Mouse (Mus musculus) T-helper 1 cell (primary cell): ENCODE data around the gene Map3k20.

Source experiments
- in situ Hi-C: fragments of 300-600 bp; cut with MboI, MseI; formaldehyde crosslinking; loops from one replicate; pipeline ENCODE4 v1.15.1; 2025; ENCODE audit warnings: high pct_unique_total_duplicates

Map3k20 gene

GRCm38 (mm10) chr2:72319028-72319798 lies 33.8 kb downstream of the Map3k20 start:
- in situ Hi-C loops = loop anchor here (5.0 kb wide), 1 partner anchor 58 kb away; no protein-coding TSS in a partner anchor

DNA sequence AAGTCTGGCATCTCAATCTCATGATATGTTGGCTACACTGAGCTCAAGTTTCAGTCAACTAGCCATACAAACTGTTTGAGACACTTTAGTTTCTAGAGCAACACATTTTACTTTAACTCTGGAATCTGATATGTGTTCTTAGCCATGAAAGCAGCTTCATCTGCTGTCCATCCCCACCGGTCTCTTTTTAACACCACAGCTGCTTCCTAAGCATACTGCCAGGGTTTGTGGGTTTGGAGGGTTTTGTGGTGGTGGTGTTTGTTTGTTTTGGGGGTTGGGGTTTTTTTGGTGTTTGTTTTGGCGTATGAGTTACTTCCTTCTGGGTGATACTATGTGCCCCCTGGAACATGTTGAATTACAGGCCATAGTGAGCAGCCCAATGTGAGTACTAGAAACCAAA lies 35.2 kb downstream of the Map3k20 start:
- in situ Hi-C loops = no loop called here

- in situ Hi-C loops = no loop called here
Measured at GRCm38 (mm10) chr2:72321591-72321990, 36.2 kb downstream of the Map3k20 start.

GRCm38 (mm10) chr2:72322681-72323353 lies 37.4 kb downstream of the Map3k20 start:
- in situ Hi-C loops = no loop called here

- in situ Hi-C loops = no loop called here
Measured at GRCm38 (mm10) chr2:72324436-72324835, 39.0 kb downstream of the Map3k20 start.

GRCm38 (mm10) chr2:72326491-72326890 lies 41.1 kb downstream of the Map3k20 start:
- in situ Hi-C loops = no loop called here

DNA sequence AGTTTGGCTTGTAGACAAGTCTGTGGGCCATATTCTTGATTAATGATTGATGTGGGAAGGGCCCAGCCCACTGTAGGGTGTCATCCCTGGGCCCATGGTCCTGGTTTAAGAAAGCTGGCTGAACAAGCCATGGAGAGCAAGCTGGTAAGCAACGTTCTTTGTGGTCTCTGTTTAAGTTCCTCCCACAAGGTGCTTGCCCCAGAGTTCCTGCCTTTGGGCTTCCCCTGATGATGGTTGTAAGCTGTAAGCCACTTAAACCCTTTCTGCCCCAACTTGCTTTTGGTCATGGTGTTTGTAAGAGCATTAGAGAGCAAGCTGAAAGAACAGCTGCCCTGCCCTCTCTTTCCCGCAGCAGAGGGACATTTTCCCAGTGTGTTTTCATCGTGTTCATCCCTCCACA lies 43.0 kb downstream of the Map3k20 start:
- in situ Hi-C loops = no loop called here

- in situ Hi-C loops = no loop called here
Measured at GRCm38 (mm10) chr2:72330955-72331481, 45.6 kb downstream of the Map3k20 start.

GRCm38 (mm10) chr2:72332067-72332466 lies 46.6 kb downstream of the Map3k20 start:
- in situ Hi-C loops = no loop called here

DNA sequence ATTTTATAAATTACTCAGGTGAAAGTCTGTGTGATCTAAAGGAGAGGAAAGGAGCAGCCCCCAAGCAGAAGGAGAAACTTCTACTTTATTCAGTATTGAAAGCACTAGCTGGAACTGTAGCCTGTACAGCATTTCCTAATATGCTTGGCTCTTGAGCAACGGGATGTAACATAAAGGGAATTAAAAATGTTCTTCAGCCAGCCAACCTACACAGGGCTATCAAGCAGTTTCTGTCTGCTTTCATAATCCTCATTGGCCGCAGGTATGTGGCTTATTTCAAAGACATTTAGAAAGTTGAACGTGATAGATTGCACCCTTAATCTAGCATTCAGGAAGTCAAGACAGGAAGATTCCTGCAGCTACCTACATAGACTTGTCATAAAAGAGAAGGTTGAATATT lies 47.8 kb downstream of the Map3k20 start:
- in situ Hi-C loops = no loop called here

DNA sequence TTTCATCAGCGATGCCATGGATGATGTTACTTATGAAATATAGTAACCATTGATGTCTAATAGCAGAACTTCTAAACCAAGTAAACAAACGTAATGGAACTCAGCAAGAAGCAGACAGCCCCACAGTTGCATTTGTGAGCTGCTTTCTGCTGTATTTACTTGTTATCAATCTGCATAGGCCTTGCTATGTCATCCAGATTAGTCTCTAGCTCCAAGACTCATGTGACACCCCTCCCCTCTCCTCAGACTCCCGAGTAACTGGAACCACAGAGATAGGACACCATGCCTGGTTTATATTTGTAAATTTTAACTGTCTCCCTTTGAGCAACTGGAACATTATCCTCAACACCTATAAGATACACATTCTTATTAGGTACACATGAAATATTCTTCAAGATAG lies 51.4 kb downstream of the Map3k20 start:
- in situ Hi-C loops = no loop called here

DNA sequence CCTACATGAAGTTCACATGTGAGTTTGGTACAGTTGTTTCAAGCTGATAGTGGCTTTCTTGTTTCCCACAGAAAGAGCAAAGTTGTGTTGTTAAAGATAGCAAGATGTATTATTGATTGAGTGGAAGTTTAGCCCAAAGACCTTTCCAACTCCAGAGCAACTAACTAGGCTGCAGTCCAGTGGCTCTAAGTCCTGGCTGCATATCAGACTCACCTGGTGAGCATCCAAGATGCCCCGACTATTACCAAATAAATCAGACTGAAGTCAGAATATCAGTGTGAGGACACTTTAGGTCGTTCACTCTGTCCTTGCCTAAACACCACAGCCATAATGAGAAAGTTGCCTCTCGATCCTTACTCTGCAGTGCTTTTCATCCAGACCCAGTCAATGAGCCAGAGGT lies 59.8 kb downstream of the Map3k20 start:
- in situ Hi-C loops = no loop called here

DNA sequence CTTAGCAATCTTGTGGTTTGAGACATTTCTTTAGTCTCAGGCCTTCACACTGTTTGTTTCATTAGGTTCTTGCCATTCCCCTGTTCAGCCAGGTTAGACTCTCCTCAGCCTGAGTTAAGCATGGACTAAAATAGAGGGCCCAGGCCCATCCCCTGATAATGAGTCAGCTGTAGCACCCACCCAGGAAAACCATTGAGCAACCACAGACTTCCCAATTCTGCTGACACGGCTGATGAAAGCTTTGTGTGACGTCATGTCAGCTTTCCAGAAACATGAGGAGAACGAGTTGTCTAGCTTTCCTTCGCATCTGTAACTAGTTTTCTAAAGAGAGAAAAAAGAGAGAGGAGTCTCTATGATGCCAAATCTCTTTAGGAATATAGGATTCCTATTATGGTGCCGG lies 65.9 kb downstream of the Map3k20 start:
- in situ Hi-C loops = no loop called here

- in situ Hi-C loops = no loop called here
Measured at GRCm38 (mm10) chr2:72351776-72352175, 66.3 kb downstream of the Map3k20 start.

- in situ Hi-C loops = no loop called here
Measured at GRCm38 (mm10) chr2:72352756-72353155, 67.3 kb downstream of the Map3k20 start.

GRCm38 (mm10) chr2:72356471-72356870 lies 71.0 kb downstream of the Map3k20 start:
- in situ Hi-C loops = no loop called here

DNA sequence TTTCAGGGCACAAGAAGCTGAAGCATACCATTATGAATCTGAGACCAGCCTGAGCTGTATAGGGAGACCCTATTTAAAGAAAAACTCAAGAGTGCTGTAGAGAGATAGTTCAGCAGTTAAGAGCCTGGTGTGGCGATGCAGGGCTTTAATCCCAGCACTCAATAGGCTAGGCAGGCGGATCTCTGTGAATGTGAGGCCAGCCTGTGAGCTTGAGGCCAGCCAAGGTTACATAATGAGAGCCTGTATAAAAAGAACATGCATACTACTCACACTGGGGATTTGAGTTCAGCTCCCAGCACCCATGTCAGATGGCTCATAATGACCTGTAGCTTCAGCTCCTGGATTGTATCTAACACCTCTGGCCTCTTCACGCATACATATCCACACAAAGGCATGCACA lies 76.1 kb downstream of the Map3k20 start:
- in situ Hi-C loops = no loop called here

DNA sequence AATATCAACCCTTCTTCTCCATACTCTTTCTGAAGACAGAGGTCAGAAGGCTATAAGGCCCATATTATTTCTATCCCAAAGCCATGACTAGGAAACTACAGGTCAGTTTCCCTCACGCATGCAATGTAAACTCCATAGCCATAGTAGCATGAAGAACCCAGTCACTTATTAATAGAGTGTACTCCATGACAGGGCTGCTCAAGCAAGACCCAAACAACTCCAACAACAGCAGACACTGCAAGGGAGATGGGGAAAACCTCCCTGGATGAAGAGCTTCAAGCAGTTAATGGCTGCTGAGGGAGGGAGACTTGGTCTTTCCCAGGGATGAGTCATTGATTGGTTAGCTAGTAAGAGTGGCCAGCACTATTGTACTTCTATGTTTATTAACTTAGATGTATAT lies 78.0 kb downstream of the Map3k20 start:
- in situ Hi-C loops = no loop called here

- in situ Hi-C loops = no loop called here
Measured at GRCm38 (mm10) chr2:72365930-72366329, 80.5 kb downstream of the Map3k20 start.

DNA sequence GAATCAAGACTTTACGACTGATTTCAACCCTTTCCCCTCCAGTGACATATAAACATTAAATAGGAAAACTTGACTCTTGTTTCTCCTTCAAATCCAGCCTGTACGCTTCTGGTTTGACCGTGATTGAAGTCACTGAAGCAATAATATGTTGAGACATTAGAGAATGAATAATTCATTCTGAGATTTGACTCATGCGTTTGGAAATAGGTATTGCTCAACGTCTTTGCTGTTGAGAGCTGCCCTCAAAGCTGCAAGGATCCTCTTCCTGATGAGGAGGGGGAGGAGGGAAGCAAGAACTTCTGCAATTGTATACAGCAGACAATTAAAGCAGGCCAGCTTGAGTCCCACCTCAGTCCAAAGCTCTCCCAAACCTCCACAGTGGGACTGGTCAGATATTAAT lies 81.1 kb downstream of the Map3k20 start:
- in situ Hi-C loops = no loop called here

DNA sequence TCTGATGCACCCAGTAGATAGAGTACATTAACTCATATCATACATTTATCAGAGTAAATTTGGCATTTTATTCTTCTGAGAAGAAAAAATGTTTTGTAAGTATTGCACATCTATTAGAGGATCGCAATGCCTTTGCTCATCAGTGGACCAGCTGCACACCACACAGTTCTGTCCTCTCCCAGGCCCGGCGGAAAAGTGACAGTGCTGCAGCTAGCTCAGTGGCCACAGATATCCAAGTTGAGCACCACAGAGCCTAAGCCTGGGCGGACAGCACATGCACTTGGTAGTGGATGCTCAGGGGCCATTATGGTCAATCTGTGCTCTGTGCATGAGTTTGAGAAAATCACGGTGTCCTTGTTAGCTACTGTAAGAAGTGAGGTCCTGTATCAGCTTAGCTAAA lies 82.4 kb downstream of the Map3k20 start:
- in situ Hi-C loops = no loop called here

- in situ Hi-C loops = no loop called here
Measured at GRCm38 (mm10) chr2:72369140-72369600, 83.7 kb downstream of the Map3k20 start.

DNA sequence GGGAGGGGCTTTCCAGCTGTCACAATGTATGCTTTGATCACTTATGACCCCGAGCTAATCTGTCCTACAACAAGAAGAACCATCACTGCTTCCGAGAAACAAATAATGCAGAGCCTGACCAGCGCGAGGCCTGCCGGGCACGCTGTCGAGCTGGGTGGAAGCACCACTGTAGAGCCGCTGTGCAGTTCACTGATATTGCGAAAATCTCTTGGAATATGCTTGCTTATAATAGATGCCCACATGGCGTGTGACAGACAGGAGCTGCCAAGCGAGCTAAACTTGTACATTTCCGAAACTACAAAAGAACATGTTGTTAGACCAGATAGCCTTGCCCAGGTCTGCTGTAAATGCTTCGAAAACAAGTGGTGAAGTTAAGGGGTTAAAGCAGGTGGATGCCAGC lies 86.7 kb downstream of the Map3k20 start:
- in situ Hi-C loops = no loop called here
